Mouse (Mus musculus): ENCODE measurements around the gene Nkg7. TPM values are rescaled to one million over a fixed set of nuclear protein-coding genes. Genes with fewer than 3 reads are reported as not detected.
"Not testable (repeated sequence)": the region's sequence is repeated elsewhere in the genome, so short reads cannot be mapped to it uniquely, and the experiment has no call there.

Gene Nkg7
- 2.7 and 2.8 TPM in 2 replicates for polyA plus RNA-seq (2015; fragmentation: Nextera tagmentation; extraction: Ambion mirVana)

DNA sequence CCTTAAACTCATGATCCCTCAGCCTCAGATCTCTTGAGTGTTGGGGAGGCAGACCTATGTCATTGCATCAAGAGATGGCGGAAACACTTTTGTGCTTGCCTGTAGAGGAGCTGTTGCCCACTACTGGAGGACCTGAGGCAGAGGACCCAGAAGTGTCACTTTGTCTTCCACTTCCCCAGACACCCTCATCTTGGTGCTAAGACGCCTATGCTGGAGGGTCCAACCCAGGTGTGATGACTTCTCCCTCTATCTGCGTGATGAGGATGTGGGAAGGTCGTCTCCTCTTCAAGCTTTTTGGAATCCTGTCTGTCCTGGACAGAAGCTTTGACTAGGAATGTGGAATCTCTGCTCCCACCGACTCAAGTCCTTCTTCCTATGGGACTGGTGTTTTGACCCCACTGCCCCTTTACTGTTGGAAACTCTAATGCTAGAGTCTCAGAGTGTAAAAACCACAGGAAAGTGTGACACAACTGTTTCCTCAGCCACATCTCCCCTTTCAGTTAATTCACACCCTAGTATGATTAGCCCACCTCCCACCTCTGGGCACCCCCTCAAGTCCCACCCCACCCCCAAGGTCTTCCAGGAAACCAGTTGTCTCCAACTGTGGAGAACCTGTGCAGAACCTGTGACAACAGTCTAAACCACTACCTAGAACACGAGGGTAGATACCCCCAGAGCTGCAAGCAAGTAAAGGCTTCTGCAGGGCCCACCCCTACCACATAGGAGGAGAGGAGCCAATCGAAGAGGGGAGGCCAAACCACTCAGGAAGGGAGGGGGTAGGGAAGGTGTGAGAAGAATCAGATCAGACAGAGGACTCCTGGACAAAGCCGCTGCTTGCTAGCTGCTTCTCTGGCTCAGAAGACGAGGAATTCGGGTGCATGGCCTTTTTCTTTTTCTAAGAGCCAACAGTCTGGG is at the start of gene Nkg7:
Nkg7 (plus strand) TSS at position 733 of the 915 bp plus-strand sequence.
- ATAC-seq (ENCODE audit: insufficient read depth, low FRiP score), result no peak
- H3K9ac ChIP-seq (ENCODE audit: low read length), result no peak within 1 kb of the TSS
- no peak within 1 kb of the TSS for H3K4me3 ChIP-seq (replicated peaks; ENCODE audit: low read length)
- WGBS, result 67% methylated on average over 10 of the region's 10 CpGs
- H3K36me3 ChIP-seq (ENCODE audit: control insufficient read depth, insufficient read depth, low read length), result no peaks in the 10 kb centered on the region
- H3K9me3 ChIP-seq (replicated peaks; ENCODE audit: control insufficient read depth, low read length), result no peaks in the 10 kb centered on the region
- no peak within 1 kb of the TSS for H3K4me2 ChIP-seq (ENCODE audit: low read depth, low read length)
- H3K27me3 ChIP-seq (ENCODE audit: control insufficient read depth, insufficient read depth, low read length), result no peaks in the 10 kb centered on the region
- no peaks in the 10 kb centered on the region for H3K4me1 ChIP-seq (ENCODE audit: control insufficient read depth, insufficient read depth, low read length)
- no peak within 1 kb of the TSS for H3K27ac ChIP-seq (ENCODE audit: low read length)

DNA sequence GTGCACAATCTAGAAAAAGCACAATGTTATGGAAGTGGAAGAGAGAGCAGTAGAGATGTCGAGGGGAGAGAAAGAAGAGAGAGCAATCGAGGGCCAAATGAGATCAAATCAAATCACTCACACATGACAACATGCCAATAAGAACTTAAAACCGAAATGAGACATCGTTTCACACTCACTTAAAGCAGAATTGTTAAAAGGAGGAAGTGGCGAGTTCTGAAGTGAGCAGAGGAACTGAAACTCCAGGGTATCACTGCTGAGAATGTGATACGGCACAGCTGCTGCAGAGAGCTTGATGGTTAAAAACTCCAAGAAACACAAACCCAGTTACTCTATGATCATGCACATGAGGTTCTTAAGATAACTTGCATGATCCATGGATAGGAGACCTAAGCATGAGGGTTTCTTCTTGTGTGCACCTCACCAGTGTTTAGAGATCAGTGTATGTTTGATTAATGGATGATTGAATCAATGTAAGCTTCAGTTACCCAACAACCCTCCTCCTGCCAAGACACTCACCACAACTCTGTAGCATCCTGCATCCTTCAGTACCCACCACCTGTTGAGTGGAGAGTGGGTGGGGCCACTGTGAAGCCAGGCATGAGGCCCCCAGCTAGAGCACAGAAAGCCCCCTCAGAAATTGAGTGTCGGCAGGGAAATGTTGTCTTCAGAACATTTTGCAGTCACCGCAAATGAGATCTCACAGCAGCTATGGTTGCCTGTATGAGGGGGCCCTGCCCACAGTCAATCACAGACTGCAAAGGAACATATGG is 44.3 kb upstream of the Nkg7 start:
- Histone ChIP-seq H3K4me1 (ENCODE audit: control insufficient read depth, insufficient read depth, low read length) (no peaks in the 10 kb centered on the region), H3K27ac (ENCODE audit: low read length) (no peak overlapping the region), H3K36me3 (ENCODE audit: control insufficient read depth, insufficient read depth, low read length) (no peaks in the 10 kb centered on the region), H3K27me3 (ENCODE audit: control insufficient read depth, insufficient read depth, low read length) (no peaks in the 10 kb centered on the region), H3K4me3 (replicated peaks; ENCODE audit: low read length) (no peak overlapping the region), H3K9me3 (replicated peaks; ENCODE audit: control insufficient read depth, low read length) (no peaks in the 10 kb centered on the region), H3K9ac (ENCODE audit: low read length) (no peak overlapping the region), H3K4me2 (ENCODE audit: low read depth, low read length) (no peak overlapping the region)
- no peak for ATAC-seq (ENCODE audit: insufficient read depth, low FRiP score)
- WGBS, result 69% methylated on average over 8 of the region's 8 CpGs

DNA sequence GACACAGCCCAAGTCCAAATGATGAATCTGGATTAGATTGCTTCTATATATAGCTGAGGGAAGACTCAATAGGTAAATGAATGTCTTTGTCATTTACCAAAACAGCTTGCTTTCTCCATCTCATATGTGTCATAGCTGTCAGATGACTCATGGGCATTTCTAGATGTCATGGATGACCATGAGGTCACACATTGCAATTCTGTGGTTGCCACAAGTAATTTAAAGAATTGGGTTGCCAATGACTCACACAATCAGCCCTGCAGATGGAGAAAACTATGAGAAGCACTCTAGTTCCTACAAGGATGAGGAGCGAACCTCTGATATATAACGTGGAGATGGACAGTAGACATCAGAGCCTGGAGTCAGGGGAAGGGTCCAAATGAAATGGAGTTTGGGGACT is 37.4 kb upstream of the Nkg7 start:
- H3K4me1 ChIP-seq (ENCODE audit: control insufficient read depth, insufficient read depth, low read length), result no peaks in the 10 kb centered on the region
- H3K4me3 ChIP-seq (replicated peaks; ENCODE audit: low read length), result no peak overlapping the region
- no peak overlapping the region for H3K27ac ChIP-seq (ENCODE audit: low read length)
- H3K9ac ChIP-seq (ENCODE audit: low read length), result no peak overlapping the region
- H3K27me3 ChIP-seq (ENCODE audit: control insufficient read depth, insufficient read depth, low read length), result no peaks in the 10 kb centered on the region
- no peaks in the 10 kb centered on the region for H3K9me3 ChIP-seq (replicated peaks; ENCODE audit: control insufficient read depth, low read length)
- no peaks in the 10 kb centered on the region for H3K36me3 ChIP-seq (ENCODE audit: control insufficient read depth, insufficient read depth, low read length)
- 82% methylated on average over 2 of the region's 2 CpGs for WGBS
- no peak overlapping the region for H3K4me2 ChIP-seq (ENCODE audit: low read depth, low read length)
- ATAC-seq (ENCODE audit: insufficient read depth, low FRiP score), result no peak

DNA sequence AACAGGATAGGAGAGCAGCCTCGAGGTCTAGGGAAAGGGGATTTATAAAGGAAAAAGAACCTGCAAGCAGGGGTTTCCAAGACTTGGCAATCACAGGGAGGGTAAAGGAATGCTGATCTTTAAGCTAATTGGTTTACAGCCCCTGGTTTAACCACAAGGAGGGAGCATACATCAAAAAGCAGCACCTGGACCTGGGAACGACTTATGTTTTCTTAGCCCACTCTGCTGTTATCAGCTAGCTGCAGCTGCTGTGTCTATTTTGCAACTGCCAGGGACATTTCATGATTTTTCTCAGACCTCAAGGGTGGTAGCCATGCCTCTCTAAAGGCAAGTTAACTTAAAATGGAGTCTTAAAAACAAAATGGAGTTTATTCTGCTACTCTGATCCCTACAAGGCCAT is 34.2 kb upstream of the Nkg7 start:
- WGBS, result 29% methylated on average over 2 of the region's 2 CpGs
- H3K27ac ChIP-seq (ENCODE audit: low read length), result no peak overlapping the region
- no peaks in the 10 kb centered on the region for H3K9me3 ChIP-seq (replicated peaks; ENCODE audit: control insufficient read depth, low read length)
- no peaks in the 10 kb centered on the region for H3K36me3 ChIP-seq (ENCODE audit: control insufficient read depth, insufficient read depth, low read length)
- H3K27me3 ChIP-seq (ENCODE audit: control insufficient read depth, insufficient read depth, low read length), result no peaks in the 10 kb centered on the region
- no peak overlapping the region for H3K4me2 ChIP-seq (ENCODE audit: low read depth, low read length)
- H3K9ac ChIP-seq (ENCODE audit: low read length), result no peak overlapping the region
- no peaks in the 10 kb centered on the region for H3K4me1 ChIP-seq (ENCODE audit: control insufficient read depth, insufficient read depth, low read length)
- no peak overlapping the region for H3K4me3 ChIP-seq (replicated peaks; ENCODE audit: low read length)
- ATAC-seq (ENCODE audit: insufficient read depth, low FRiP score), result no peak

DNA sequence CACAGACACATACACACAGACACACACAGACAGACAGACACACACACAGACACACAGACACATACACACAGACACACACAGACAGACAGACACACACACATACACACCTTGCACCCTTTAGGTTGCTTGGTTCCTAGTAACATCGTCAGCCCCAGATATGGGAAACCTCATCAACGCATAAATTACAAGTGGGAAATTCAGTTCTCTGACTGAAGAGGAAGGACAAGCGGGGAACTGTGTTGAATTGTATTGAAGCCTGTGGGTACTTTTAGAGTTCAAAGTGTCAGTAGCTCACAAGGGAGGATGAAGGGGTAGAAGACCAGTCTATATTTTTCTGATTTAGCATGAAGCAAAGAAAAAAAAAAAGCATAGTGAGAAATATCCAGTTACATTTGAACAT is 29.3 kb upstream of the Nkg7 start:
- ATAC-seq (ENCODE audit: insufficient read depth, low FRiP score), result no peak
- H3K4me1 ChIP-seq (ENCODE audit: control insufficient read depth, insufficient read depth, low read length), result no peaks in the 10 kb centered on the region
- no peaks in the 10 kb centered on the region for H3K9me3 ChIP-seq (replicated peaks; ENCODE audit: control insufficient read depth, low read length)
- H3K4me2 ChIP-seq (ENCODE audit: low read depth, low read length), result no peak overlapping the region
- H3K9ac ChIP-seq (ENCODE audit: low read length), result no peak overlapping the region
- H3K36me3 ChIP-seq (ENCODE audit: control insufficient read depth, insufficient read depth, low read length), result no peaks in the 10 kb centered on the region
- no peak overlapping the region for H3K4me3 ChIP-seq (replicated peaks; ENCODE audit: low read length)
- whole genome bisulfite sequencing, result 78% methylated on average over 3 of the region's 3 CpGs
- no peaks in the 10 kb centered on the region for H3K27me3 ChIP-seq (ENCODE audit: control insufficient read depth, insufficient read depth, low read length)
- H3K27ac ChIP-seq (ENCODE audit: low read length), result no peak overlapping the region

DNA sequence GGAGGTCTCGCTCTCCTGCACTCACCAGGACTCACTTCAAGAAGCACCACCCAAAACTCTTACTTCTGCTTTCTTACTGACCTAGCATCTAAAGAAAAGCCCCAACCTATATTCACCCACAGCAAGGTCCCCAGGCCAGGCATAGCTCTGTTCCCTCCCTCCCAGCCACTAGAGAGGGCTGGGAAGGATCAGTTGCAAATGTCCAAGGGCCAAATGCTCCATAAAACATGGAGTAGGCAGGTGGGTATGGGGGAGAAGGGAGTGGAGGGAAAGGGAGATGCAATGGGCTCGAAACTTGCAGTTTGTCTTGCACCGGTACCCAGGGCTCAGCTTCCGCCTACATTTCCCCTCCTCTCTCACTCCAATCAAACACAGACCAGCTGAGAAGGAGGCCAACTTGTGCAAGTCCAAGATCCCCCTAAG is 28.7 kb upstream of the Nkg7 start, which contains the start of gene Siglecg:
Siglecg (plus strand) TSS at position 74 of the 423 bp plus-strand sequence.
- H3K27me3 ChIP-seq (ENCODE audit: control insufficient read depth, insufficient read depth, low read length), result no peaks in the 10 kb centered on the region
- H3K4me3 ChIP-seq (replicated peaks; ENCODE audit: low read length), result no peak within 1 kb of the TSS
- 70% methylated on average over 4 of the region's 4 CpGs for WGBS
- no peak within 1 kb of the TSS for H3K4me2 ChIP-seq (ENCODE audit: low read depth, low read length)
- no peak within 1 kb of the TSS for H3K9ac ChIP-seq (ENCODE audit: low read length)
- no peaks in the 10 kb centered on the region for H3K4me1 ChIP-seq (ENCODE audit: control insufficient read depth, insufficient read depth, low read length)
- no peak for ATAC-seq (ENCODE audit: insufficient read depth, low FRiP score)
- no peak within 1 kb of the TSS for H3K27ac ChIP-seq (ENCODE audit: low read length)
- H3K9me3 ChIP-seq (replicated peaks; ENCODE audit: control insufficient read depth, low read length), result no peaks in the 10 kb centered on the region
- H3K36me3 ChIP-seq (ENCODE audit: control insufficient read depth, insufficient read depth, low read length), result no peaks in the 10 kb centered on the region

DNA sequence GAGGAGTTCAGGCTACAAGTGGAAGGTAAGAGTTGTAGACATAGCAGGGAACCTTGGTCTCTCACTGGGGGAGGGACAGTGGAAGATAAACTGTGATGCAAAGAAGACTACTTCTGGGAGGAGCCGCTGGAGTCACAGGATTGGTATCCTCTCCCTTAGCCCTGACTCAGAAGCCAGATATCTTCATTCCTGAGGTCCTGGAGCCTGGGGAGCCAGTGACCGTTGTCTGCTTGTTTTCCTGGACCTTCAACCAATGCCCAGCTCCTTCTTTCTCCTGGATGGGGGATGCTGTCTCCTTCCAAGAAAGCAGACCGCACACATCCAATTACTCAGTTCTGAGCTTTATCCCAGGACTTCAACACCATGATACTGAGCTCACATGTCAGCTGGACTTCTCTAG is 27.8 kb upstream of the Nkg7 start:
- Histone ChIP-seq H3K27ac (ENCODE audit: low read length) (no peak overlapping the region), H3K9ac (ENCODE audit: low read length) (no peak overlapping the region), H3K36me3 (ENCODE audit: control insufficient read depth, insufficient read depth, low read length) (no peaks in the 10 kb centered on the region), H3K4me3 (replicated peaks; ENCODE audit: low read length) (no peak overlapping the region), H3K4me1 (ENCODE audit: control insufficient read depth, insufficient read depth, low read length) (no peaks in the 10 kb centered on the region), H3K4me2 (ENCODE audit: low read depth, low read length) (no peak overlapping the region), H3K27me3 (ENCODE audit: control insufficient read depth, insufficient read depth, low read length) (no peaks in the 10 kb centered on the region), H3K9me3 (replicated peaks; ENCODE audit: control insufficient read depth, low read length) (no peaks in the 10 kb centered on the region)
- WGBS, result 71% methylated on average over 3 of the region's 3 CpGs
- ATAC-seq (ENCODE audit: insufficient read depth, low FRiP score), result no peak

DNA sequence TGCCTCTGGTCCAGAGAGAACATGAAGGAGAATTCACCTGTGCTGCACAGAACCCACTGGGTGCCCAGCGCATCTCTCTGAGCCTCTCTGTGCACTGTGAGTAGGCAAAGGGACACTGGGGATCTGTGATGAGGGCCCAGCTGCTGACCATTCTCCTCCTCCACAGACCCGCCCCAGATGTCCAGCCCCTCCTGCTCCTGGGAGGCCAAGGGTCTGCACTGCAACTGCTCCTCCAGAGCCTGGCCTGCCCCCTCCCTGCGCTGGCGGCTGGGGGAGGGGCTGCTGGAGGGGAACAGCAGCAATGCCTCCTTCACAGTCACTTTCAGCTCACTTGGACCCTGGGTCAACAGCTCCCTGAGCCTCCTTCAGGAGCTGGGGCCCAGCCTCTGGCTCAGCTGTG is 25.1 kb upstream of the Nkg7 start:
- not testable (repeated sequence) for H3K27ac ChIP-seq (ENCODE audit: low read length); H3K9me3 ChIP-seq (replicated peaks; ENCODE audit: control insufficient read depth, low read length); H3K4me1 ChIP-seq (ENCODE audit: control insufficient read depth, insufficient read depth, low read length); H3K27me3 ChIP-seq (ENCODE audit: control insufficient read depth, insufficient read depth, low read length); H3K9ac ChIP-seq (ENCODE audit: low read length); ATAC-seq (ENCODE audit: insufficient read depth, low FRiP score); H3K36me3 ChIP-seq (ENCODE audit: control insufficient read depth, insufficient read depth, low read length); H3K4me2 ChIP-seq (ENCODE audit: low read depth, low read length); H3K4me3 ChIP-seq (replicated peaks; ENCODE audit: low read length)
- WGBS, result 37% methylated on average over 4 of the region's 4 CpGs

DNA sequence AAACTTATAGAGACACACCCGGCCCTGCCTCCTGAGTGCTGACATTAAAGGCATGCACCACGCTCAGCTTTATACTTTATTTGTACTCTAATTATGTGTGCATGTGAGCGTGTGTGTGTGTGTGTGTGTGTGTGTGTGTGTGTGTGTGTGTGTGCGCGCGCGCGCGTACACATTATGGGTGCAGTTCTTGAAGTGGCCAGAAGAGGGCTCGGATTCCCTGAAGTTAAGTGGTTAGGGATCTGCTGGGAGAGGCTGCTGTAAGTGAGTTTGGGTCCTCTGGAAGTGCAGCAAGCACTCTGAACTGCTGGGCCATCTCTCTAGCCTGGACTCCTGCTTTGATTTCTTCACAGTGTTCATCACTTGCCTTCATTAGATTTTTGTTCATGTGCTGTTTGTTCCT is 19.6 kb upstream of the Nkg7 start:
- Histone ChIP-seq H3K9me3 (replicated peaks; ENCODE audit: control insufficient read depth, low read length) (no peaks in the 10 kb centered on the region), H3K4me2 (ENCODE audit: low read depth, low read length) (no peak overlapping the region), H3K4me1 (ENCODE audit: control insufficient read depth, insufficient read depth, low read length) (no peaks in the 10 kb centered on the region), H3K36me3 (ENCODE audit: control insufficient read depth, insufficient read depth, low read length) (no peaks in the 10 kb centered on the region), H3K27me3 (ENCODE audit: control insufficient read depth, insufficient read depth, low read length) (no peaks in the 10 kb centered on the region), H3K27ac (ENCODE audit: low read length) (no peak overlapping the region), H3K4me3 (replicated peaks; ENCODE audit: low read length) (no peak overlapping the region), H3K9ac (ENCODE audit: low read length) (no peak overlapping the region)
- WGBS, result 79% methylated on average over 10 of the region's 10 CpGs
- ATAC-seq (ENCODE audit: insufficient read depth, low FRiP score), result no peak

Measured in stomach, embryonic 16.5 days (tissue).